Mouse (Mus musculus) megakaryocyte, embryonic 14.5 days (primary cell): Measurements from ENCODE around the gene Lrrc51. TPM values are rescaled to one million over a fixed set of nuclear protein-coding genes. Genes with fewer than 3 reads are reported as not detected.
"Not testable (repeated sequence)": the region's sequence is repeated elsewhere in the genome, so short reads cannot be mapped to it uniquely, and the experiment has no call there.

Experiments
- H3K27me3 ChIP-seq: replicated peaks from 2 replicates; pipeline ENCODE3; 2012; ENCODE audit warnings: inconsistent platforms
- H3K36me3 ChIP-seq: replicated peaks from 2 replicates; pipeline ENCODE3; 2012; ENCODE audit warnings: low read length, inconsistent platforms, mixed read lengths
- H3K4me1 ChIP-seq: 2 replicates; pipeline ENCODE4 v1.6.1; 2012; ENCODE audit warnings: inconsistent platforms
- H3K4me3 ChIP-seq: replicated peaks from 2 replicates; pipeline ENCODE3; 2012; ENCODE audit warnings: moderate library complexity, mild to moderate bottlenecking, inconsistent platforms
- H3K9me3 ChIP-seq: 2 replicates; pipeline ENCODE4 v1.6.1; 2012; ENCODE audit warnings: inconsistent platforms
- FLI1 ChIP-seq: IDR thresholded peaks from 2 replicates; pipeline ENCODE4 v1.6.1; 2012; ENCODE audit warnings: low read length, inconsistent platforms, mixed read lengths
- GATA1 ChIP-seq: IDR thresholded peaks from 3 replicates; pipeline ENCODE4 v1.6.1; 2012; ENCODE audit warnings: mixed read lengths, low read length, inconsistent platforms, borderline replicate concordance
- polyA plus RNA-seq: library from polyadenylated mRNA; stranded (reverse); fragments of >175 nt; gene quantifications from 2 replicates; pipeline ENCODE4 v1.2.3, GENCODE M21; 2012; ENCODE audit warnings: low replicate concordance; ENCODE audit not compliant: insufficient read depth

Lrrc51 gene
- polyA plus RNA-seq, 1 experiment = not detected

DNA sequence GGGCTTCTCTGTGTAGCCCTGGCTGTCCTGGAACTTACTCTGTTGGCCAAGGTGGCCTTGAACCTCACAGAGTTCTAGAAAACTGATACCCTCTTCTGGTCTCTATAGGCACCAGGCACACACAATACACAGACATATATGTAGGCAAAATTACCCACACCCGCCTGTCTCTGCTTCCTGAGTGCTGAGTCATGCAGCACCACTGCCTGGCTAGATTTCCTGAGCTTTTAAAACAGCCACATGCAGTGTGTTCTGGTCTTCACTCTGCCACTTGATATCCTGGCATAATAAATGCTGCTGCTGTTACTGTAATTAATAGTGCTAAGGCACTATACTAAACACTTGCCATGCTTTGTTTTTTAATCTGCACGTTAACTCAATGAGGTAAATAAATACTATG, 31.9 kb upstream of the Lrrc51 start:
- Histone ChIP-seq H3K36me3 (no peaks in the 10 kb centered on the region), H3K27me3 (no peaks in the 10 kb centered on the region), H3K4me1 (peaks cover 69% of the 10 kb centered on the region), H3K9me3 (no peaks in the 10 kb centered on the region), H3K4me3 (peak overlapping the region; percentile 62)
- TF ChIP-seq GATA1 (no peak), FLI1 (no peak)

DNA sequence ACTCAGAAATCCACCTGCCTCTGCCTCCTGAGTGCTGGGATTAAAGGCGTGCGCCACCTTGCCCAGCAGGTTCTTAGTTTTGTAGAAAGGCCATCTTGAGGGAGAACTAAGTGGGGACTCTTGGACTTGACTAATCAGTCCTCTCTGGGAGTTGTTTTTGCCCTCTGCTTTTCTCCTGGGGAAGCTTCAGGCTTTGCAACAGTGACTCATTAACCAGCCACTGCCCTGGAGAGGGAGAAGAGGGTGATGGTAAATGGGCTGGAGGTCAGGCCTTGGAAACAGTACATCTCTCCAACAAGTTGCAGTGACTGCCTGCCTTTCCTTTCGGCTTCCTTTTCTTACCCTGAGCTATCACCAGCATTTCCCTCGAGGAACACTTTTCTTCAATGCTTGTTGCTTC, 30.9 kb upstream of the Lrrc51 start:
- no peaks in the 10 kb centered on the region for H3K9me3 ChIP-seq
- peaks cover 77% of the 10 kb centered on the region for H3K4me1 ChIP-seq
- TF ChIP-seq FLI1 = no peak
- TF ChIP-seq GATA1 = no peak

DNA sequence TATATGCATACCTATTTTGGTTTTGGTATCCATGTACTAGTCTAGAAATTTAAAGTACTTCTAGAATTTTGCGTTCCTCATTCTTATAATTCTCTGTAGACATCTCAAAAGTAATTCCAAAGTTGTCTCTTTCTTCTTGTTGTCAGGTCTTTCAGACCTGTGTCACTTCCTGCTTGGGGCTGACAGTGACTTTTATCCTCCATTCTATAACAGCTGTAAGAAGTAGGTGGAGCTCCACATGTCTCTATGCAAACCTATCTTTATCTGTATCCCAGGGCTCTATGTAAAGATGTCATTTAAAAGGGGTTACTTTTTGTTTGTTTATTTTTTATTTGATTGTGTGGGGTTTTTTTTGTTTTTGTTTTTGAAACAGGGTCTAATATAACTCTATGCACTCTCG, 29.9 kb upstream of the Lrrc51 start:
- peaks cover 77% of the 10 kb centered on the region for H3K4me1 ChIP-seq
- H3K27me3 ChIP-seq = no peaks in the 10 kb centered on the region
- H3K4me3 ChIP-seq = no peak overlapping the region
- no peaks in the 10 kb centered on the region for H3K9me3 ChIP-seq
- TF ChIP-seq GATA1 (no peak), FLI1 (no peak)
- H3K36me3 ChIP-seq = no peaks in the 10 kb centered on the region

More for the DNA sequence above, 30.9 kb upstream of the Lrrc51 start:
- no peaks in the 10 kb centered on the region for H3K36me3 ChIP-seq
- peak overlapping the region; percentile 77 for H3K4me3 ChIP-seq
- H3K27me3 ChIP-seq = no peaks in the 10 kb centered on the region

DNA sequence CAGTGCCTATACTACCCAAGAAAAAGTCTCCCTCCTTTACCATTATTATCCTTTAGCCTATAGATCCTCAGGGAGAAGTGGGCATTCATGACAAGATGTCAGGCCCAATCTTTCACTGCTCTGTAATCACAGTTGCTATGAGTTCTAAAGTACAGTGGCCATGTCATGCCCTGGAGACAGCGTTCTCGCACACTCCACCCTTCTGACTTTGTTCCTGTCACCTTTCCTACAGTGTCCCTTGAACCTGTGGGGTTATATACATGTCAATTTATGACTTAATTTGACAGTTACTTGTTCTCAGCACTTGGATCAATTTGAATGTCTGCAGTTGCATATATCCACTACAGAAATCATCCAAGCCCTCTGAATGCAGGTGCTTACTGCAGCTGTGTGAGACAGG, 29.1 kb upstream of the Lrrc51 start:
- Histone ChIP-seq H3K27me3 (no peaks in the 10 kb centered on the region), H3K4me1 (peaks cover 72% of the 10 kb centered on the region), H3K36me3 (no peaks in the 10 kb centered on the region)

DNA sequence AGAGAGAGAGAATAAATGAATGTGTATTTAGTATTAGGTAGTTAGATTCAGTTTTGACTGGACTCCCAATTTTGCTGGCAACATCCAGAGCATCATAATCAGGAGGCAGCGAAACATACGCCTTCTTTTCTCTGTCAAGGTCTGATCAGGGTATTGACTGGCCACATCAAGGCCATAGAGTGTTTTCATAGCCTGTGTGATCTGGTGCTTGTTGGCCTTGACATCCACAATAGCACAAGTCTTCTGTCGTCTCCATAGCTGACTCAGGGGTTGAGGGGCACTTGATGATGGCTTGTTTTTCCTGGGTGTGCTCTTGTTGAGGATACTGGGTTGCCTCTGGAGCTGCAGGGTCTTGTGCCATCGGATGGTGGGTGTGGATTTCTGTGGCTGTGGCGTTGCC, 23.2 kb upstream of the Lrrc51 start:
- H3K9me3 ChIP-seq = no peaks in the 10 kb centered on the region
- TF ChIP-seq FLI1 (no peak), GATA1 (no peak)
- H3K36me3 ChIP-seq = no peaks in the 10 kb centered on the region
- H3K27me3 ChIP-seq = no peaks in the 10 kb centered on the region
- H3K4me1 ChIP-seq = peaks cover 78% of the 10 kb centered on the region
- H3K4me3 ChIP-seq = no peak overlapping the region

More for the DNA sequence above, 29.1 kb upstream of the Lrrc51 start:
- Histone ChIP-seq H3K4me3 (no peak overlapping the region), H3K9me3 (no peaks in the 10 kb centered on the region)
- TF ChIP-seq FLI1 (no peak), GATA1 (no peak)

DNA sequence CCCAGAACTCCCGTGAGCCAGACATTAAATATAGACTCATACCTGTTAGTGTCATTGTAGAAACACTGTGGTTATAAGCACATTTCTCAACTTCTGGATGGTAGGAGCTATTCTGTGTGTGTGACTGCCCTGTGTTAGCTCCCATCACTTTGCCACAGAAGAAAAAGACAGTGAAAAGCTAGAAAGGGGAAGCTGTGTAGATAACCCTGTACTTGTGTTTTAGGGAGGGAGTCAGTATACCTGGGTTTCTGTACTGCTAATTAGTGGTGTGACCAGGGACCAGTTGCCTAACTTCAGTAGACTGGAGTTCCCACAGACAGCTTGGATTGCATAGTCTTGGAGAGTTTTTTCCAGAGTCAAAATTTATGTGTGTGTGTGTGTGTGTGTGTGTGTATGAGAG, 22.8 kb upstream of the Lrrc51 start:
- Histone ChIP-seq H3K4me1 (peaks cover 83% of the 10 kb centered on the region), H3K9me3 (no peaks in the 10 kb centered on the region), H3K4me3 (no peak overlapping the region), H3K36me3 (no peaks in the 10 kb centered on the region), H3K27me3 (no peaks in the 10 kb centered on the region)
- TF ChIP-seq FLI1 = no peak
- no peak for TF ChIP-seq GATA1

DNA sequence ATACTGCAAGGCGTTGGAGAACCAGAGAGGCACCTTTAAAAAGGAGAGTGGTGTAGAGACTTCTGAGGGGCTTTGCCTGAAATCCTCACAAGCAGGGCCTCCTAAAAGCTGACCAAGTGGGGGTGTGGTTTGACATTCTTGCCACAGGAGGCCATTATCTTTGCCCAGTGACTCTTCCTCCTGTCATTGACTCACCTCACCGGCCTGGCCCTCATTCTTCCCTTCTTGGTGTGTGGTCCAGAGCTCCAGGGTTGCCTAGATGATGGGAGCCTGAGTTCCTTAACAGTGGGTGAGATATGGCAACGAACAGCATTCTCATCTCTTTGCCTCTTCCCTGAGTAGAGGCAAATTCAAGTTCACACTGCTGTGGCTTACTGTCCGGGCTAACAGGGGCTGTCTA, 22.2 kb upstream of the Lrrc51 start:
- Histone ChIP-seq H3K36me3 (no peaks in the 10 kb centered on the region), H3K9me3 (no peaks in the 10 kb centered on the region), H3K4me3 (peak overlapping the region; percentile 47), H3K27me3 (no peaks in the 10 kb centered on the region), H3K4me1 (peaks cover 88% of the 10 kb centered on the region)
- TF ChIP-seq FLI1 (no peak), GATA1 (no peak)

DNA sequence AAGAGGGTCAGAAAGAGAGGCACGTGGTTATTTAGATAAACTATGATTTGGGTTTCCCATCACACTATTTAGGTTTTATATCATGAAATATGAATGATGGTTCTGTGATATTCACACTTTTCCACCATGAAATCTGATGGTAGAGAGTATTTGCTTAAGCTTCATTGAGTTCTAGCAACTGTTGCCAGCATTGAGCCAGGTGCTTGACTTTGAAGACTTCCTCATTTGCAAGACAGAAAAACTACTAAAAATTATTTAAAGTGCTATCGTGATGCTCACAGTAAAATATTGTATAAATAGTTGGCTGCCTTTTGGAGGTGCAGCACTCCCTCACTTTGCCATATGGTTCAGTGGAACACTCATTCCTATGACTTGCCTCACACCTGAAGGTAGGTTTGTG, 21.6 kb upstream of the Lrrc51 start:
- Histone ChIP-seq H3K9me3 (no peaks in the 10 kb centered on the region), H3K4me1 (peaks cover 90% of the 10 kb centered on the region), H3K4me3 (no peak overlapping the region), H3K36me3 (no peaks in the 10 kb centered on the region), H3K27me3 (no peaks in the 10 kb centered on the region)
- no peak for TF ChIP-seq GATA1

DNA sequence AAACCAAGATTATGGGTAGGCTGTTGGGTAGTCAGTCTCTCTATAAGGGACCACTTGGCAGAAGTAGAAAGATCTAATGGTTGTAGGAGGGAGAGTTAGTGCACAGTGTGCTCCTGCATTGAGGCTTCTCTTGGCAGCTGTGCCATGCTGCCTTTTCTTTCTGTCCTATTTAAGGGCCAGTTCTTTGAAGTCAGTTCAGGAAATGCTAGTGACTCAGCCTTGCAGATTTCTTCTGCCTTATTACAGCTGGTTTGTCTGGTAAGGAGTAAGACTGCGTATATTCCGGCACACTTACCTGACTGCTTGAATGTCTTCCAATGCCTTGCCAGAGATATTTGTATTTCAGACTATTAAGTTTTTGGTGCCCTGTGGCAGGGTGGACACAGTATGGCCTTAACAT, 20.5 kb upstream of the Lrrc51 start:
- no peaks in the 10 kb centered on the region for H3K27me3 ChIP-seq
- peak overlapping the region; percentile 74 for H3K4me3 ChIP-seq
- no peaks in the 10 kb centered on the region for H3K36me3 ChIP-seq
- peaks cover 80% of the 10 kb centered on the region for H3K4me1 ChIP-seq
- no peaks in the 10 kb centered on the region for H3K9me3 ChIP-seq
- no peak for TF ChIP-seq GATA1
- no peak for TF ChIP-seq FLI1

DNA sequence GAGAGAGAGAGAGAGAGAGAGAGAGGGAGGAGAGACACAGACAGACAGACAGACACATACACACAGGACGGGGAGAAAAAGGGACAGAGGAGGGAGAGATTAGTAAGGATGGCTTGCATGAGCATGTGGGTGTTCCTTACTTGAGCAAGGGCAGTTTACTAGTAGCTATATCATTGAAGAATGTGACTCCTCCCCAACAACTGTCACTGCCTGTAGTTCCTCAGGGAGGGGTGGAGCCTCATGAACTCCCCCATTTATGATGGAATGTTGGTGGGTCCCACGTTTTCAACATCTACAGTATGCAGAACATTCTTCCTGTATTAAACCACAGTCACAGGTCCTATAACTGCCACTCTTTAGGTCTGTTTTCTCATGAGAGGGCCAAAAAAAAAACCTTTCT, 18.4 kb upstream of the Lrrc51 start:
- peaks cover 77% of the 10 kb centered on the region for H3K4me1 ChIP-seq

DNA sequence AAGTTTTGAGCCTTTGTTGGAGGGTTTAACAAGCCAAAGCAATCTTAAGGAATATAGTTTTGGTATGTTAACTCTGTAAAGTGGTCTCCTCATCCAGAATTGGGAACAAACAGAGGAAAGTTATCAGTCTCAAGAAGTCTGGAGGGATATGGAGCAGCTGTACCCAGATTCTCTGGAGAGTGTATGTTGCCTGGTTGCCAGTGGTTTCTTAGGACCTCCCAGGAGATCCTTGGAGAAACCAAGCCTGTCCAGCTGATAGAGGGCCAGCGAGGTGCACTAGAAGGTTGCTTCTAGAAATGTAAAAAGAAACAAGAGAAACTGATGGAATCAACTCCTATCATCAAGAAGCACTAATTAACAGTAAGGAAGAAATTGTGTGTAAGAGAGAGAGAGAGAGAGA, 18.0 kb upstream of the Lrrc51 start:
- TF ChIP-seq GATA1 (no peak), FLI1 (no peak)
- Histone ChIP-seq H3K9me3 (no peaks in the 10 kb centered on the region), H3K27me3 (no peaks in the 10 kb centered on the region), H3K4me3 (no peak overlapping the region), H3K36me3 (no peaks in the 10 kb centered on the region), H3K4me1 (peaks cover 73% of the 10 kb centered on the region)

More for the DNA sequence above, 18.4 kb upstream of the Lrrc51 start:
- H3K27me3 ChIP-seq = no peaks in the 10 kb centered on the region
- no peaks in the 10 kb centered on the region for H3K9me3 ChIP-seq
- TF ChIP-seq GATA1 = no peak
- no peak for TF ChIP-seq FLI1
- H3K36me3 ChIP-seq = no peaks in the 10 kb centered on the region
- H3K4me3 ChIP-seq = peak overlapping the region; percentile 64

DNA sequence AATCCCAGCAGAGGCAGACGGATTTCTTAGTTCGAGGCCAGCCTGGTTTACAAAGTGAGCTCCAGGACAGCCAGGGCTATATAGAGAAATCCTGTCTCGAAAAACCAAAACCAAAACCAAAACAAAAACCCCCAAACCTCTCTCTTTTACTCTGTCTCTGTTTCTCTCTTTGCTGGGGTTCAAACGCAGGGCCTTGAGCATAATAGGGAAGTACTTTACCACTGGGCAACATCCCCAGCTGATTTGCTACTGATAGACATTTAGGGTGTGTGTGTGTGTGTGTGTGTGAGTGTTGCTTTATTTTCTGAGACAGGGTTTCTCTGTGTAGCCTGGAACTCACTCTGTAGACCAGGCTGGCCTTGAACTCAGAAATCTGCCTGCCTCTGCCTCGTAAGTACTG, 15.3 kb upstream of the Lrrc51 start:
- not testable (repeated sequence) for H3K27me3 ChIP-seq, H3K4me3 ChIP-seq, H3K9me3 ChIP-seq, H3K36me3 ChIP-seq
- peaks cover 54% of the 10 kb centered on the region for H3K4me1 ChIP-seq
